Mouse (Mus musculus) limb, embryonic 15.5 days (tissue): ENCODE data around the gene Stx2. TPM values are rescaled to one million over a fixed set of nuclear protein-coding genes. Genes with fewer than 3 reads are reported as not detected.

Experiments
- ATAC-seq: fragments of 200-750 bp; cut with Nextera tagmentation; 2 replicates; pipeline ENCODE4 v1.8.0; 2017; ENCODE audit warnings: low read depth, moderate TSS enrichment; ENCODE audit not compliant: insufficient number of reproducible peaks, low FRiP score, low TSS enrichment
- H3K27ac ChIP-seq: fragments of 300-500 bp; sonication (generic); 2 replicates; pipeline ENCODE4 v1.5.1; 2015; ENCODE audit warnings: moderate library complexity, mild to moderate bottlenecking, inconsistent platforms
- H3K27me3 ChIP-seq: fragments of 300-500 bp; sonication (generic); 2 replicates; pipeline ENCODE4 v1.6.1; 2015; ENCODE audit warnings: inconsistent platforms
- H3K36me3 ChIP-seq: fragments of 300-500 bp; sonication (generic); 2 replicates; pipeline ENCODE4 v1.6.1; 2015; ENCODE audit warnings: inconsistent platforms
- H3K4me1 ChIP-seq: fragments of 300-500 bp; sonication (generic); 2 replicates; pipeline ENCODE4 v1.6.1; 2015; ENCODE audit warnings: inconsistent platforms
- H3K4me2 ChIP-seq: fragments of 300-500 bp; sonication (generic); 2 replicates; pipeline ENCODE4 v1.6.1; 2015; ENCODE audit warnings: mild to moderate bottlenecking, inconsistent platforms
- H3K4me3 ChIP-seq: fragments of 300-500 bp; sonication (generic); 2 replicates; pipeline ENCODE4 v1.5.1; 2015; ENCODE audit warnings: mild to moderate bottlenecking, inconsistent platforms
- H3K9ac ChIP-seq: fragments of 300-500 bp; sonication (generic); 2 replicates; pipeline ENCODE4 v1.6.1; 2015; ENCODE audit warnings: inconsistent platforms
- H3K9me3 ChIP-seq: fragments of 300-500 bp; sonication (generic); 2 replicates; pipeline ENCODE4 v1.6.1; 2016; ENCODE audit warnings: inconsistent platforms
- WGBS: fragments of 180-500 bp; shearing (Covaris S2); methylation state at CpG from one replicate; pipeline ENCODE4 v1.1.7; 2015; 5-methylcytosine and 5-hydroxymethylcytosine counted together
- polyA plus RNA-seq: library from polyadenylated mRNA; unstranded; fragments of >200 nt; fragmentation: Nextera tagmentation; extraction: Ambion mirVana; gene quantifications from 2 replicates; pipeline ENCODE4 v1.2.1, GENCODE M21; 2015

The Stx2 gene
- 29.7 and 29.8 TPM in 2 replicates for polyA plus RNA-seq

DNA sequence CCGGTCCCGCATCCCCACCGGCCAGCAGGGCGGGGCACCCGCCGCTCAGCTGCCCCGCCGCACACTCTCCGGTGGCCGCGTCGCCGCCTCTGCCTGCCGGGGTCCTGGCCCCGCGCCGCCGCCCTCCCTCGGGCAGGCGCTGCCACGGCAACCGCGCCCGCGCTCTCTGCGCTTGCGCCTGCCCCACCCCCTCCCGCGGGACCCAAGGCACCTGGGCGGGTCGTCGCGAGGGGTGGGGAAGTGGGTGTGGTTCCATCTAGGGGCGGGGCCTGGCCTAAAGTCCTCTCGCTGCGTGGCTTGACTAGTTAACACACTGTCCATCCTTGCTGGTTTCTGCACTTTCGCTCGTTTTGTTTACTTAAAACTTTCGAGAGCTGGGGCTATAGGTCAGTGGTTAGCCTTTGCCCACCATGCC, at the start of gene Stx2:
Gene Stx2 (minus strand): TSS at position 163 of the 415 bp plus-strand sequence.
- peak within 1 kb of the TSS; percentile 70 for H3K27ac ChIP-seq
- no peaks in the 10 kb centered on the region for H3K36me3 ChIP-seq
- peak within 1 kb of the TSS; percentile 55 for H3K9ac ChIP-seq
- H3K4me3 ChIP-seq, result peak within 1 kb of the TSS; percentile 68
- H3K27me3 ChIP-seq, result no peaks in the 10 kb centered on the region
- no peaks in the 10 kb centered on the region for H3K9me3 ChIP-seq
- under 1% methylated on average over 38 of the region's 39 CpGs for WGBS
- H3K4me2 ChIP-seq, result peak within 1 kb of the TSS; percentile 65
- ATAC-seq, result peak; percentile 86
- peaks cover 19% of the 10 kb centered on the region for H3K4me1 ChIP-seq

DNA sequence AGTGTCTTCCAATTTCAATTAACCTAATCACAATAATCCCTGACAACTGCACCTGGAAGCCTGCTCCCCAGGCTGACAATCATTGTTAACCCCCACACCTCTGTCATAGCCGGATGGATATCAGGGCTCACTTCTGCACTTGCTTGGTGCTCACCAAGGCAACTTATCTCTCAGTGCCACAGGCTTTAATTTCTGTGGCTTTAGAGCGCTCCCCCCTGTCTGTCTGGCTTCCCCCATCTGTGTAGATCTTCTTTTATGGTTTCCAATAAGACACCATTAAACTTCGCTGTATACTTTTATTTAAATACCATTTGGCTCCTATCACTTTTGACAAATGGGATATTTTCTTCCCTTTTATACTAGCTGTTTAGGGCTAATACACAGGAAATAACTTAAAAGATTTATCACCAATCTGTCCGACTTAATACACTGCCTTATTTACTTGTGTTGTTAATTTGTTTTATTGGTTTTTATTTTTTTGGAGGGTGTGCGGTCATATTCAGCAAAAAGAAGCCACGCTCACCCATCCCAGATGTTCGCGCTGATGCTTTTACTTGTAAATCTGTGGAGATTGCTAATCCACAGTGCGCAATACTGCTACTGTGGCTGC, 46.4 kb upstream of the Stx2 start:
- H3K4me2 ChIP-seq, result no peak overlapping the region
- no peaks in the 10 kb centered on the region for H3K27me3 ChIP-seq
- H3K9me3 ChIP-seq, result no peaks in the 10 kb centered on the region
- no peak overlapping the region for H3K27ac ChIP-seq
- 62% methylated on average over 9 of the region's 9 CpGs for WGBS
- H3K36me3 ChIP-seq, result no peaks in the 10 kb centered on the region
- no peak for ATAC-seq
- no peak overlapping the region for H3K4me3 ChIP-seq
- no peak overlapping the region for H3K9ac ChIP-seq
- no peaks in the 10 kb centered on the region for H3K4me1 ChIP-seq

DNA sequence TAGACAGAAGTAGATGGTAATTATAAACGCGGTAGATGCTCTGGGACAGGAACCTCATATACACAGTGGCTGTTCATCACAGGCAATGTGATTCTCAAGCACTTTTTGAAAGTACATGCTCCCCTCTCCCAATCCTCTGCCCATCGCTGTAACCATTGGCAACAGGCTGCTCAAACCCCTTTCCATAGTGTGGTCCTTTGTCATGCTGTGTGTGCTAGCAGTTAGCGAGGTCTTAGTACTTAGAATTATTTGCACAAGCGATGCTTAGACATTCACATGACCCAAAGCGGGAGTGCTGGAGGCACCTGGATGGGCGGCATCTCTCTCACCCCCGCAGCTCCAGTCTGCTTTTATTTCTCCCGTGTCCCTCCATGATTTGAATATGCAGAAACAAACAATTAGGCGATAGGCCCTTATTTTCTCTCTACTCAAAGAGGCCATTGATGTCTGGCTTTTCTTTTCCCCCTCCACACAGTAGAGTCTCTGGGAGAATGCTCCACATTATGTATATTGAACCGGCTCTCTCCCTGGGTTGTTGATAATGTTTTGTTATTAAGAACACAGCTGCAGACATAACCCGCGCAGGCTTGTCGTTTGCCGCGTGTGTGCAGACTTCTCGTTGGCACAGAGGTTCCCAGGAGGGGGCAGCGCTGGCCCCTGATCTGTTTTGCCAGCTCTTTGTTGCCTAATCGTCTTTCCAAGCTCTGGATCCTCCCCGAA, 44.4 kb upstream of the Stx2 start:
- Histone ChIP-seq H3K4me1 (no peaks in the 10 kb centered on the region), H3K9me3 (no peaks in the 10 kb centered on the region), H3K27me3 (no peaks in the 10 kb centered on the region), H3K4me3 (no peak overlapping the region), H3K4me2 (no peak overlapping the region), H3K36me3 (no peaks in the 10 kb centered on the region), H3K9ac (no peak overlapping the region), H3K27ac (no peak overlapping the region)
- no peak for ATAC-seq
- WGBS, result 34% methylated on average over 20 of the region's 20 CpGs

DNA sequence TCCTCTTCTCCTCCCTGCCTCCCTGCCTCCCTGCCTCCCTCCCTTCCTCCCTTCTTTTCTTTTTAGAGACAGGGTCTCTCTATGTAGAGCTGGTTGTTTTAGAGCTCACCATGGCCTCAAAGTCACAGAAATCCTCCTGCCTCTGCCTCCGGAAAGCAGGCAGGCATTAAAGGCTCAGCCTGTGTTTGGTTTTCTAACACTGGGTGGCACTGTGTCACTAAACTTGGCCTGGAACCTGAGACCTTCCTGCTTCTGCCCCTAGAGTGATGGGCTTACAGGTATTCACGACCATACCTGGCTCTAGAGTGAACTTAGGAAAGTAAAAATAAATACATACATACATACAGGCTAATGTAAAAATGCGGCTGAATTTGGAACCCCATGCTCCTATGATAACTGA, 43.5 kb upstream of the Stx2 start:
- no peak for ATAC-seq
- WGBS, result 73% methylated on average over 3 of the region's 3 CpGs
- Histone ChIP-seq H3K4me3 (no peak overlapping the region), H3K9ac (no peak overlapping the region), H3K4me2 (no peak overlapping the region), H3K27ac (no peak overlapping the region), H3K9me3 (no peaks in the 10 kb centered on the region), H3K27me3 (no peaks in the 10 kb centered on the region), H3K4me1 (no peaks in the 10 kb centered on the region), H3K36me3 (no peaks in the 10 kb centered on the region)

DNA sequence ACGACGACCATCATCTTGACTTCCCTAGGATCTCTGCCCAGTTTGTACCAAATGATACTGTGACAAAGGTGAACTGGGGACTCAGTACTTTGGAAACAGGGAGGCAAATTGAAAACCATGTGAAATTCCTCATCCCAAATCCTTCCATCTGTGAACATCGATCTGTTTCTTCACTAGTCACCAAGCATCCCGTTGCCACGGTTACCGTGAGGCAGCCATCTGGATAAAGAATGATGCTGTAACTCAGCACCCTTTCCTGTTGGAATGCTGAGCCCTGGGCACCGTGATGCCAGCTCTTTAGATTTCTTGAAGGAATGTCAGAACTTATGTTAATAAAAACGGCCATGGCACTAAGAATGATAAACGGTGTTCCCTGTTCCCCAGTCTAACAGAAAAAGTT, 41.0 kb upstream of the Stx2 start:
- H3K9ac ChIP-seq, result no peak overlapping the region
- H3K4me2 ChIP-seq, result no peak overlapping the region
- H3K27ac ChIP-seq, result no peak overlapping the region
- H3K9me3 ChIP-seq, result no peaks in the 10 kb centered on the region
- ATAC-seq, result no peak
- WGBS, result 73% methylated on average over 9 of the region's 9 CpGs
- no peaks in the 10 kb centered on the region for H3K27me3 ChIP-seq
- no peaks in the 10 kb centered on the region for H3K4me1 ChIP-seq
- no peaks in the 10 kb centered on the region for H3K36me3 ChIP-seq
- H3K4me3 ChIP-seq, result no peak overlapping the region

DNA sequence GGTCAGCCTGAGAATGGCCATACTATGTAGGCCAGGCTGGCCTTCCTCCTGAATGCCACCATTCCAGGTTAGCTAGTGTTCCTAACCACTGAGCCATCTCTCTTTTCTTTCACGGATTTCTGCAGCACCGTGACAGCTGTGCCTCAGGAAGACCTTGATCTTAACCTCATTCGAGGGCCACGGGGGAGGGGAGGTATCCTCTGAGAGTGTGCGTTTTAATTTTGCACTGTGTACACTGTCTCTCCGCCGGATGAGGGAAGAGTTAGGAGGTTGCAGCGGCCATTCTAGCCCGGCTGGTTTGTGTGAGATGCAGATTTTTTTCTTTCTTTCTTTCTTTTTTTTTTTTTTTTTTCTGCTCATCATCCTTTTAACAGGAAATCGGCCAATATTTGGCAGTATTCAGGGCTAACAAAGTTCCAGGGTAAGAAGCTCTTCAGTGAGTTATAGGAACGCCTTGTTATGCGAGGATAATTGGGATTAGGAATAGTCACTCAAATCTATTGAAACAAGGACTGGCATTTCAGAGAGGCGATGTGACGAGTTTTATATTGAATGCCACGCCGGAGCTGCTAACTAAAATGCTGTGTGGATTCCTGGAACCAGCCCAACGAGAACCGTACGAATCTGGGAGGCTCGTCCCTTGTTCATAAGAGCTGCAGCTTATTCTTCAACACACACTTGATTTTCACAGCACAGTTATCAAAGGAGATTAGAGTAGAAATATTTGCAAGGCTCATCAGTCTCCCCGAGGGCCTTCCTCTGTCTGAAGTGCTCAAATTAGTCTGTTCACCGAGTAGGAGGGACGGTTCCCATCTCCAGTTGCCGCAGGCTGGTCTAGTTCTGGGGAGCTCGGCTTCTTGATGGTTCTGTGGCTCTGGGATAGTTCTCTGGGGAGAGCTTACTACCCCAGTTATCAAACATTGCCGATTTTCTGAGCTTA, 37.5 kb upstream of the Stx2 start:
- no peak overlapping the region for H3K4me3 ChIP-seq
- WGBS, result 52% methylated on average over 26 of the region's 26 CpGs
- no peaks in the 10 kb centered on the region for H3K4me1 ChIP-seq
- no peak overlapping the region for H3K4me2 ChIP-seq
- ATAC-seq, result no peak
- no peak overlapping the region for H3K9ac ChIP-seq
- no peaks in the 10 kb centered on the region for H3K9me3 ChIP-seq
- no peak overlapping the region for H3K27ac ChIP-seq
- H3K36me3 ChIP-seq, result no peaks in the 10 kb centered on the region
- H3K27me3 ChIP-seq, result no peaks in the 10 kb centered on the region

DNA sequence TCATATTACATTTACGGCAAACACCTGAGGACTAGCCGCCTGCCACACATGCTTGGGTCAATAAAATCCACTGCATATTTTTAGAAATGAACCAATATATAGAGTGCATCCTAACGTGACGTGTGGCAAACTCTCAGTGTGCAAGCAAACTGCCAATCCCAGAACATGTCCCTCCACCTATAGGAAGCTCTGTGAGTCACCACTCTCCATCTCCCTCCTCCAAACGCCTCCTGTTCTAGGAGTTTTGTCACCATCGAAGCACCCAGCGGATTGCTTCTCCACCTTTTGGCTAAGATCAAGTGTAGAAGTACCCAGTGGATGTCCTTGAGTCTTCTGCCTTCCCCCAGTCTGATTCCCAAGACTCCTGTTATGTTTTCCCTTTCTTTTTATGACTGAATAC, 29.4 kb upstream of the Stx2 start:
- Histone ChIP-seq H3K36me3 (no peaks in the 10 kb centered on the region), H3K4me2 (no peak overlapping the region), H3K4me1 (no peaks in the 10 kb centered on the region), H3K27ac (no peak overlapping the region), H3K4me3 (no peak overlapping the region), H3K9me3 (no peaks in the 10 kb centered on the region), H3K27me3 (no peaks in the 10 kb centered on the region), H3K9ac (no peak overlapping the region)
- ATAC-seq, result no peak
- WGBS, result 57% methylated on average over 7 of the region's 7 CpGs

DNA sequence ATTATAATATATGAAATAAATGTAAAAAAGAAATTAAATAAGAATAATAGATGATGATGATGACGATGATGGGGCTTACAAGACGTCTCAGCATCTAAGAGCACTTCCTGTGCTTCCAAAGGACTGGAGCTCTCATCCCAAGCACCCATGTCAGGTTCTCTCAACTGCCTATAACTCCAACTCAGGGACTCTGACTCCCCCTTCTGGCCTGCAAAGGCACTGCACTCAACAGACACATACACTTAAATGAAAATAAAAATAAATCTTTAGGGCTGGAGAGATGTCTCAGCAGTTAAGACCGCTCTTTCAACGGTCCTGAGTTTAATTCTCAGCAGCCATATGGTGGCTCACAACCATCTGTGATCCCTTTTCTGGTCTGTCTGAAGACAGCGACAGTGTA, 28.3 kb upstream of the Stx2 start:
- H3K27me3 ChIP-seq, result no peaks in the 10 kb centered on the region
- H3K36me3 ChIP-seq, result no peaks in the 10 kb centered on the region
- H3K9me3 ChIP-seq, result no peaks in the 10 kb centered on the region
- H3K4me3 ChIP-seq, result no peak overlapping the region
- H3K4me1 ChIP-seq, result no peaks in the 10 kb centered on the region
- H3K4me2 ChIP-seq, result no peak overlapping the region
- no peak for ATAC-seq
- WGBS, result 85% methylated on average over 5 of the region's 5 CpGs
- H3K9ac ChIP-seq, result no peak overlapping the region
- no peak overlapping the region for H3K27ac ChIP-seq

DNA sequence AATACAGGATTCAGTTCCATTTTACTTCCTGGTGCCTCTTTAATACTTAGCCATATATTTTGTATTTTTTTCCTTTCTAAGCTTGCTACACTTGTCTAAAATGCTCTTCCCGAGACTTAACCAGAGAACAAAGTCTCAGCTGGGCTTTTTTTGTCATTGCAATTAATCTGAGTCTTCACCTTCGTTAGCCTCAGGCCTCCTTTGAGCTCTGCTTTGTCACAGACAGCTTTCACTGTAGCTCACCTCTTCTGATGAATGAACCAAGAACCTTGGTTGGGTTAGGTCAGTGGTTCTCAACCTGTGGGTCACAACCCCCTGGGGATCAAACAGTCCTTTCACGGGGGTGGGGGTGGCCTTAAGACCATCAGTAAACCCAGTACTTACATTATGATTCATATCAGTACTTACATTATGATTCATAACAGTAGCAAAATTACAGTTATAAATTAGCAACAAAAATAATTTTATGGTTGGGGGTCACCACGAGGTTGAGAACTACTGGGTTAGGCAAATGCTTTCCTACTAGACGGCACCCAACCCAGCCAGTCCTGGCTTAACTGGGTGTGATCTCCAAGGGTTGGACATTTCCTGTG, 20.9 kb upstream of the Stx2 start:
- no peaks in the 10 kb centered on the region for H3K27me3 ChIP-seq
- no peak overlapping the region for H3K4me2 ChIP-seq
- peaks cover 19% of the 10 kb centered on the region for H3K36me3 ChIP-seq
- no peak overlapping the region for H3K9ac ChIP-seq
- H3K4me1 ChIP-seq, result no peaks in the 10 kb centered on the region
- no peaks in the 10 kb centered on the region for H3K9me3 ChIP-seq
- no peak overlapping the region for H3K4me3 ChIP-seq
- 70% methylated on average over 5 of the region's 5 CpGs for WGBS
- ATAC-seq, result no peak
- H3K27ac ChIP-seq, result no peak overlapping the region

DNA sequence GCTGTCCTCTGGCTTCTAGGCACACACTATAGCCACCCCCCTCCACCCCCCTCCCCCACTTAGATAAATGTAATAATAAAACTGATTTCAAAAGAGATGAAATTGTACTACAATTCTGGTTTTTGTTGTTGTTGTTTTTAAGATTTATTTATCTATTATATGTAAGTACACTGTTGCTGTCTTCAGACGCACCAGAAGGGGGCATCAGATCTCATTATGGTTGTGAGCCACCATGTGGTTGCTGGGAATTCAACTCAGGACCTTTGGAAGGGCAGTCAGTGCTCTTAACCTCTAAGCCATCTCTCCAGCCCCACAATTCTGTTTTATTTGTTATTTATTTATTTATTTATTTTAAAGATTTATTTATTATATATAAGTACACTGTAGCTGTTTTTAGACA, 18.3 kb upstream of the Stx2 start:
- Histone ChIP-seq H3K27me3 (no peaks in the 10 kb centered on the region), H3K36me3 (peaks cover 22% of the 10 kb centered on the region), H3K27ac (no peak overlapping the region), H3K4me3 (no peak overlapping the region), H3K9ac (no peak overlapping the region), H3K4me1 (peaks cover 2% of the 10 kb centered on the region; the same call in 1 of the 2 replicates), H3K9me3 (no peaks in the 10 kb centered on the region), H3K4me2 (no peak overlapping the region)
- WGBS, result 73% methylated on average over 1 of the region's 1 CpGs
- no peak for ATAC-seq

DNA sequence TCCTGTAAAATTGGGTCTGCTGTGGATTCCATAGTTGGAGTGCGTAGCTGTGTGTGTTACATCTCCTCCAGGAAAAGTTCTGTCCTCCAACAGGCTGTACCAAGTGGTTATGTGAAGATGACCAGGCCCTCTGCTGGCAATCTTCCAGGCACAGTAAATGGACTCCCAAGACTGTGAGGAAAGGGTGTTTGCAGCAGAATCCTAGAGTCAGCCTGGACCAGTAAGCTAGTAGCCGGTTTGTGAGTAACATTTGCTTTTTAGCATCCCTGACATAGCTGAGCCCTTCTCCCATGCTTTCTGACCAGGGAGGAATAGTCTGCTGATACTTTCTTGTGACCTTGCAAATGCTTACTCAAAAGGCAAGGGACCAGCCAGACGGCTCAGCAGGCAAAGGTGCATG, 17.8 kb upstream of the Stx2 start:
- no peak for ATAC-seq

More for the DNA sequence above, 17.8 kb upstream of the Stx2 start:
- Histone ChIP-seq H3K27me3 (no peaks in the 10 kb centered on the region), H3K4me3 (no peak overlapping the region), H3K27ac (no peak overlapping the region), H3K9me3 (no peaks in the 10 kb centered on the region), H3K4me2 (no peak overlapping the region), H3K4me1 (peaks cover 5% of the 10 kb centered on the region; the same call in 1 of the 2 replicates), H3K9ac (no peak overlapping the region), H3K36me3 (peaks cover 22% of the 10 kb centered on the region)
- WGBS, result 86% methylated on average over 3 of the region's 3 CpGs
